Mouse (Mus musculus): Measurements from ENCODE around the gene Ttc9c.
"Not testable (repeated sequence)": the region's sequence is repeated elsewhere in the genome, so short reads cannot be mapped to it uniquely, and the experiment has no call there.

The Ttc9c gene

DNA sequence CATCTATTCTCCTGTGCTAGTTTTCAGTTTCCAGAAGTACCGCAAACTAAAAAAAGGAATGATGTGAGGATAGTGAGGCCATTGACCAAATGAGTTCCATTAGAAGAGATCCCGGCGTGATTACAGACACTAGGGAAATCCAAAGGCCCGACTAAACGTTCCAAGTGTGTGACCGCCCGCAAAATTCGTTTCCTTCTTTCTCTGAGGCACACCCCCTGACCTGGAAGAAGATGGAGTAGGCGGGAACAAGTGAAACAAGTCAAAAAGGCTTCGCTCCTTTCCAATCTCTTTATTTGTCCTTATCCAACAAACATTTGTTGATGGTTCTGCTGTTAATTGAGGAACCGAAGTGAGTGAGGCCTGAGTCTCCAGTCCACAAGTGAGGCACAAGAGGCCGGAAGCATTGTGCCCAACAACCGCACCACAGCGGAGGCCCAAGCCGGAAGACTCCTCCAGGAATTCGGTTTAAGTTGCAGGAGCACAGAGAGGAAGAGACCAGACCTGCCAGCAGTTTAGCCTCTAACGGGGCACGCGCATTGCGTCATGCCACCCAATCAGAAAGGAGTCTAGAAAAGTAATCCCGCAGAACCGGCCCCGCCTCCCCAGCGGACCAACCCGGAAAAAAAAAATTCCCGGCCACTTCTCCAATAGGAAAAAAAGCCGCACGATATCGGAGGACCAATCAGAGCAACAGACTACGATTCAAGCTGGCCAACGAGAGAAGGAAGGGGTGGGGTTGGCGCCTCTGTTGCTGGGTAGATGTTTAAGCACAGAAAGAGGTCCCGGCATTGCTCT, at the start of gene Ttc9c:
Gene Ttc9c, minus strand, starts transcription at position 533 of the 795 bp plus-strand sequence.
- peak; percentile 99 for DNase-seq (ENCODE audit: inconsistent ontology term)

DNA sequence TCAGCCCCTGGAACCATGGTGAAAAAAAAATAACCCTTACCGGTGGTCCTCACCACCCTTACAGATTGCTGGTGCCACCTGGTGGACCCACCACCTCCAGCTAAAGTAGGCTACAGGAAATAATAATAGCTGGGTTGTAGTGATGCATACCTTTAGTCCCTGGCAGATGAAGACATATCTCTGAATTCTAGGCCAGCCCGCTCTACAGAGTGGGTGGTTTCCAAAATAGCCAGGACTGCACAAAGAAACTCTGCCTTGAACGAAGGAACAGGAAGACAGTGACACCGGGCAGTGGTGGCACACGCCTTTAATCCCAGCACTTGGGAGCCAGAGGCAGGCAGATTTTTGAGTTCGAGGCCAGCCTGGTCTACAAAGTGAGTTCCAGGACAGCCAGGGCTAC, 45.1 kb upstream of the Ttc9c start:
- DNase-seq (ENCODE audit: inconsistent ontology term): no peak

- no peak for DNase-seq (ENCODE audit: inconsistent ontology term)
Observed at GRCm38 (mm10) chr19:8859018-8859417, 39.9 kb upstream of the Ttc9c start.

DNA sequence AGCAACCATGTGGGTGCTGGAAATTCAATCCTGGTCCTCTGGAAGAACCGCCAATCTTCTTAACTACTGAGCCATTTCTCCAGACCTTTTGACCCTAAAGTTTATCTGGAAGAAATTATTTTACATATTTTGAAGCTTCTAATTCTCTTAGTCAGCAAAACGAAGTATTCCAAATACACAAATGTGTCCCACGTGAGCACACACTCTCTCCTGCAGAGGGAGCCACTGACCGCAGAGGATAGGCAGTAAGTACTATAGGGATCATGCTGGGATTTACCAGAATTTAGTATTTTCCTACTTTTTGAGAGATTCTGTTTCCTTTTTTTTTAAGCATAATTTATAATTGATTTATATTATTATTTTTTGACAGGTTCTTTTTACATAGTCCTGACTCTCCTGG, 38.6 kb upstream of the Ttc9c start:
- no peak for DNase-seq (ENCODE audit: inconsistent ontology term)

GRCm38 (mm10) chr19:8853117-8853516, 34.0 kb upstream of the Ttc9c start:
- DNase-seq (ENCODE audit: inconsistent ontology term): no peak

DNA sequence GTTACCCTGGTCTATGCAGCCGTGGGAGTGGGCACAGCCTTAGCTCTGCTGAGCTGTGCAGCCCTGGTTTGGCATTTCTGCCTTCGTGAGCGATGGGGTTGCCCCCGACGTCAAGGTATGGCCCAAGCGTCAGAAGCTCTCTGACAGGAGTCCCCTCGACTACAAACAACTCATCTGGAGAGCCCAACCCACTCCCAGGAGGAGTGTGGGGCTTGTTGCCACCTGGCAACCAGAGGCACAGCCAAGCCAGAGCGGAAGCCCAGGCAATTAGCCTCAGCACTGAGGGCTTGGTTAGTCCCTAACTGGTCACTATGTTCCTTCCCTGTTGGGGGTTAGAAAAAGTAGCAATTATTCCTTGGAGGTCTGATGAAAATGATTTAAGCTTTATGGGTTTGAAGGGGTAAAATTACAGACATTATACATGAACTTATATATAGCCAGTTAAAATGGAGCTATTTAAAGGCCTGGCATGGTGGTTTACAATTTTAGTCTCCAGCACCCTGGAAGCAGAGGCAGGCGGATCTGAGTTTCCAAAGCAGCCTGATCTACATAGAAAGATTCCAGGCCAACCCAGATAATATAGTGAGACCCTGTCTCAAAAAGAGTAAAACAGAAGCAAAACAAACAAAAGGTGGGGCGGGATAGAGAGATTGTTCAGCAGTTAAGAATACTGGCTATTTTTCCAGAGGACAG, 33.2 kb upstream of the Ttc9c start:
- DNase-seq (ENCODE audit: inconsistent ontology term): no peak

GRCm38 (mm10) chr19:8851639-8852038, 32.5 kb upstream of the Ttc9c start:
- DNase-seq (ENCODE audit: inconsistent ontology term): no peak

DNA sequence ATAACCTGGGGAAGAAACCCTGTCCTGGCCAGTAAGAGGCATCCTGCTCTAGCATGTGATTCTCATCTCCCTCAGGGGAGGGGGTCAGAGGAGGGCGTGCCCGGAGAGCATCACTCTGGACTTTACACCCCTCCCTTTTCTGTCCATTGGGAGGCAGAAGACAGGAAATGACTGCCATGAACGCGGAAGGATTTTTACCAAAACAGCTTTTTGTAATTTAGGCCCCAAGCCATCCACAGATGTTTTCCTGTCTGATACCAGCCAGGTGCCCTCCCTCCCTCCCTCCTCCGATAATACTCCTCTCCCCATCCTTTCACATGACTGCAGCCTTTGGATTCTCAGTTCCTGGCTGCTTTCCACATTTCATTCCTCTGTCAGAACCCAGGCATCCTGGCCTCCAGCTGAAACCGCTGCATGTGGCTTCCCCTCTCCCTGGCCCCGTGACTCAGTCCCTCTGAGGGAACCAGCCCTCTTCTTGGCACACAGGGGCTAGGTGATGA, 31.3 kb upstream of the Ttc9c start, which contains the start of gene Lrrn4cl:
Gene Lrrn4cl, plus strand, starts transcription at position 367 of the 500 bp plus-strand sequence.
- DNase-seq (ENCODE audit: inconsistent ontology term): peak; percentile 88

- no peak for DNase-seq (ENCODE audit: inconsistent ontology term)
Observed at GRCm38 (mm10) chr19:8848356-8848755, 29.2 kb upstream of the Ttc9c start.

DNA sequence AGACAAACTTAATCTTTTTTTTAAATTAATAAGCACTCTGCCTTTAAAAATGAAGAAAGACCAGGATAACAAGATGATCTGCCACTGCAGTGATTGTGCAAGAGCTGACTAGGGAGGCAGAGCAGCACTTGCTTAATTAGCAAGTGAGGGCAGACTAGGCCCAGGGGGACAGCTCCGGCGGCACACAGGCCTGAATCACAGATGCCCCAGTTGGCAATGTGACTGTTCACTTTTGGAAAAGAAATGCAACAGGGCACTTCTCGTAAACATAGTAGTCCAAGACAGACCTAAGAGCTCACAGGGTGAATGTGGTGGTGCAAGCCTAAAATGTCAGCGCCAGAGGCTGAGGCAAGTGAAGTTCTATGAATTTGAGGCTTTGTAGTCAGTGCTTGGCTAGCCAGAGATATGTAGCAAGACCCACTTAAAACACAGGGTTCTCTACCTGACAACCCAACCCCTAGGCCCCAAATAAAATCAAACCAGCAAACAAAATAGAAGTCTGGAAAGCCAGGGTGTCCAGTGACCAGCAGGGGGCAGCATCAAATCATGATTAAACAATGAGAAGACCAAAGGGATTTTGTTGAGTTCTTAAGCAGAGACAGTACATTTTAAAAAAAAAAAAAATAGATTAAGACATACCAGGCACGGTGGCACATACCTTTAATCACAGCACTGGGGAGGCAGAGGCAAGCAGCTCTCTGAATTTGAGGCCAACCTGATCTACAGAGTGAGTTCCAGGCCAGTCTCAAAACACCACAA, 25.4 kb upstream of the Ttc9c start:
- peak; percentile 68 for DNase-seq (ENCODE audit: inconsistent ontology term)

- no peak for DNase-seq (ENCODE audit: inconsistent ontology term)
Observed at GRCm38 (mm10) chr19:8842961-8843360, 23.8 kb upstream of the Ttc9c start.

DNA sequence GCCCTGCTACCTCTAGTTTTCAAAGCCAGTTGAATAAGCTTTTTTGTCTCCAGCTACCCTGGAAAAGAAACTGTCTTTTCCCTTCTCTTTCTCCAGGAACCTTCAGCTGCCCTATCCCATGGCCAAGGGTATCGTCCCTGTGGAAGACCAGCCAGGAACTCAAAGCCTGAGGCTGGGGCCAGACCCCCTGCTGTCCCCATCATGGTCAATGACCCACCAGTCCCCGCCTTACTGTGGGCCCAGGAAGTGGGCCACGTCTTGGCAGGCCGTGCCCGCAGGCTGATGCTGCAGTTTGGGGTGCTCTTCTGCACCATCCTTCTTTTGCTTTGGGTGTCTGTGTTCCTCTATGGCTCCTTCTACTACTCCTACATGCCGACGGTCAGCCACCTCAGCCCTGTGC, 21.9 kb upstream of the Ttc9c start:
- no peak for DNase-seq (ENCODE audit: inconsistent ontology term)

GRCm38 (mm10) chr19:8839908-8840791, 21.0 kb upstream of the Ttc9c start:
- peak; percentile 75 for DNase-seq (ENCODE audit: inconsistent ontology term)

DNA sequence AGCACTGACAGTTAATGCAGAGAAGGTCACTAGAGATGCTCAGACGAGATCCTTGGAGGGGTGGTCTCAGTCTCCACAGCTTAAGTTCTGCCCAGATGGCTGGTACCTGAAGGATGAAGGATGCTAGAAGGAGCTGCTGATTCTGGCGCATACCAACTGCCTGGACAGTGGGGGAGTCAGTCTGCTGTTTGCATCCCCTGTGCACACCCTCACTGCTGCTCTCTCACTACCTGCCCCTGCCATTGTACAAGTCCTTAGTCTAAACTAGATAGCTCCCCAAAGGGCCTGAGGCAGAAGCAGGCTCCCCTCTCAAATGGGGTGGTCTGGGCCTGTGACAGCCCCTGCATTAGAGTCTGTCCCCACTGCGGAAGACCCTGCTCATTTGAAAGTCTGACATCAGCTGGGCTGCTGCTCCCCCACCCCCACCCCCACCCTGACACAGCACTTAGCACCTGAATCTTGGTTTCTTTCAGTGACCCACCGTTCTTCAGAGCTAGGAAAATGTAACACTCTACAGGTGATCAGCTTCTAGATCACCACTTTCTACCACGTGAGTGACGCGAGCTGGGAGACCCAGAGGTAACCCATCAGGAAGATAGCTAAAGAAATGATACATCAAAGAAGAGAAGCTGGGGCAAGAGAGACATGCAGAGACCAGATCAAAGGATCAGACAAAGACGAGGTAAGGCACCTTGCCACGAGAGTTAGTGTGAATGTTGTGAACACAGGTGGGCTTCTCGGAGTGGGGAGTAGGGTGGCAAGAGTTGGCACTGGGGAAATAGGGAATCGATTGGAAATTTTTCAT, 20.2 kb upstream of the Ttc9c start, which contains the start of gene Gng3:
Gene Gng3, minus strand, starts transcription at position 92 of the 805 bp plus-strand sequence.
- DNase-seq (ENCODE audit: inconsistent ontology term): no peak

- no peak for DNase-seq (ENCODE audit: inconsistent ontology term)
Observed at GRCm38 (mm10) chr19:8838041-8838730, 19.1 kb upstream of the Ttc9c start.

- peak; percentile 88 for DNase-seq (ENCODE audit: inconsistent ontology term)
Observed at GRCm38 (mm10) chr19:8837251-8837791, 18.2 kb upstream of the Ttc9c start, which contains the start of gene Bscl2. Gene Bscl2, plus strand, starts transcription at chr19:8837467.

DNA sequence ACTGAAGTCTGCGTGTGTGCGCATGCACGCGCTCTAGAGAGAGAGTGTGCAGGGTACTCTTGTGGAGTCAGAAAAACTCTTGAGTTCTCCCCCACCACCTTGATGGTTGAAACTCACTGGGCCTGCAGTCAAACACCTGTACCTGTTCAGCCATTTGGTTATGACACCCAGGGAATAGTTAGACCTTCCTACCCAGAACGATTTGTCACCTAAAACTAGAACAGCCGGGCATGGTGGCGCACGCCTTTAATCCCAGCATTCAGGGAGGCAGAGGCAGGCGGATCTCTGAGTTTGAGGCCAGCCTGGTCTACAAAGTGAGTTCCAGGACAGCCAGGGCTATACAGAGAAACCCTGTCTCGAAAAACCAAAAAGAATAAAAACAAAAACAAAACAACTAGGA, 17.2 kb upstream of the Ttc9c start:
- not testable (repeated sequence) for DNase-seq (ENCODE audit: inconsistent ontology term)

DNA sequence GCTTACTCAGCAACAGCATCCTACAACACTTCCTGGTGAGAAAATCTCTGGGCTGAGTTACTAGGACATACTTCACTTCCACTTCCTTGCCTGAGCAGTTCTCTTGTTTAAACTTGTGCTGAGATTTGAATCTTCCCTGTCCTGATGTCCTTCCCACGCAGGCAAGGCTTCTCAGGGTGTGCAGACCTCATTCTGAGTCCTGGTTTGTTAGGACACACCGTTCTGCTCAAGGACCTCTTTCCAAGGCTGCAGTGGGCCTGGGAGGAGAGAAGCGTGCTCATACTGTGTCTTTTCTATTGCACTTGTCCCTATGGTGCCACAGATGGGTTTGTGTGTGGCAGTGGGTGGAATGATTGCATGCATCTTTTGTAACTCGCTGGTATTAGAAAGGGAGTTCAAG, 13.8 kb upstream of the Ttc9c start:
- no peak for DNase-seq (ENCODE audit: inconsistent ontology term)

DNA sequence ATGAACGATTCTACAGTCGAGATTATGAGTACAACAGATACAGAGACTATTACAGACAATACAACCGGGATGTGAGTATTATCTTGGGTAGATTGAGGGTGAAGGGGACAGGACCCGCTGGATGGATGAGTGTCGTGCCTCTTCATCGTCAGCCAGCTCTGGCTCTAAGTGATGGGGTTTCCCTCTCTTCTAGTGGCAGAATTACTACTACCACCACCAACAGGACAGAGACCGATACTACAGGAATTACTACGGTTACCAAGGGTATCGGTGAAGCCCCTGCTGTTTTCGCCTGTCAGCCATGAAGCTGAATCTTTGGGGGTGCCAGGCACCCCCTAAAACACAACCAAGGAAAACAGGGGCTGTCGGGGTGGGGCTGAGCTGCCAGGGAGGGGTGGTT, 12.1 kb upstream of the Ttc9c start:
- no peak for DNase-seq (ENCODE audit: inconsistent ontology term)
